Mouse (Mus musculus) ovary, postnatal 10 days (tissue): ENCODE results near the gene Abtb1.

Experiments used
- DNase-seq: peaks from one replicate; pipeline ENCODE4 v3.0.0; 2022; ENCODE audit warnings: low spot score

Gene Abtb1

GRCm38 (mm10) chr6:88803051-88803450 is 38.7 kb downstream of the Abtb1 start:
- DNase-seq, result no peak

GRCm38 (mm10) chr6:88800735-88801134 is 41.0 kb downstream of the Abtb1 start:
- no peak for DNase-seq

DNA sequence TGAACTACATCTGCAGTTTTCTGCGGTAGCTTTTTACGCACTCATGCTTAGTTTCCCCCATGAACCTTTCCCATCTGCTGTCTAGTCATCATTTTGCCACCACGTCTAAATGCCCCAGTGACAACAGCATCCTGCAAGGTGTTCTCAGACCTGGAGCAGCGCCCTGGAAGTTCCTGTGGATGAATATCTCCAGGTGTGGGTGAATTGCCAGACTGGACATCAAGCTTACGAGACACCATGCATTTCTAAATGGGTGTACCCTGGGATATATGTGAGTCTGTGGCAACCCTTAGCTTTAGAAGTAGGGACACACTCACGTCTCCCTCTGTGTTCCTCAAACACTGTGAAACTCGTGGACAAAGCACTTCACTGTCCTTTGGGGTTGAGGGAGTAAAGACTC is 41.6 kb downstream of the Abtb1 start:
- DNase-seq, result no peak

GRCm38 (mm10) chr6:88794561-88794971 is 47.2 kb downstream of the Abtb1 start:
- DNase-seq, result no peak

GRCm38 (mm10) chr6:88793872-88794271 is 47.9 kb downstream of the Abtb1 start:
- DNase-seq, result no peak

DNA sequence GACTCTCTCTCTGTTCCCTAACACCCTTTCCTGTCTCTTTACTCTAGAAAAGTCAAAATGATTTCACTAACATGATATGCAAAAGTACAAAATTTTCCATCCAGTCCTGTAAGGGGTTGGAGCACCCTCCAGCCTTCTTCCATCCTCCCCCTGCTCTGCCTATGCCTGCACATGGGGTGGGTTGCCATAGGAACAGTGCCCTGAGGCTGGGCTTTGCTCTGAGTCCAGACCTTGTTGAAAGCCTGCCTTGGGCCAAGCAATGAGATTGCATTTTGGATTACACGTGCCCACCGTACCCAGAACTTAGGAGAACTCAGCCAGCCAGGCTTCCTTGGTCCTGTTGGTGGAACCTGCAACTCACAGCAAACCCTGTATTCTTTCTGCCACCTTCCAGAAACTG is 48.5 kb downstream of the Abtb1 start:
- no peak for DNase-seq

GRCm38 (mm10) chr6:88792147-88792691 is 49.6 kb downstream of the Abtb1 start:
- DNase-seq, result no peak

- no peak for DNase-seq
Observed at GRCm38 (mm10) chr6:88791299-88791698, 50.5 kb downstream of the Abtb1 start.

DNA sequence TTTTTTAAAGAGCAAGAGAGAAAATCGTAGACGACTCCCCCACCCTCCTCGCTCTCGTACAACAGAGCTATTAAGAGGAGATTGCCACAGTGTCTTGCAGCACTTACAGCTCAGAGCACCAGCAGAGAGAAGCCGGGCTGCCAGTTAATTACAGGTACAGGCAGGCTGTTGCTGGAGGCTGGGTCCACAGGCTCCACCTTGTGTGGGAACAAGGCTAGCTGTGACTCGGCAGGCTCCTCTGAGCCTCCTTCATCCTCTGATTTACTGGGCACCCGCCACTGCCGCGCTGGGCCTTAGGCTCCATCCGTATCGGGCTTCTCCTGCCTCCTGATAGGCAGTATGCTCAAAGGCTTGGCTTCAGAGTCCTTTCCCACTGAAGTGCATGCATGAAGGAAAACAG is 53.6 kb downstream of the Abtb1 start:
- DNase-seq, result no peak

DNA sequence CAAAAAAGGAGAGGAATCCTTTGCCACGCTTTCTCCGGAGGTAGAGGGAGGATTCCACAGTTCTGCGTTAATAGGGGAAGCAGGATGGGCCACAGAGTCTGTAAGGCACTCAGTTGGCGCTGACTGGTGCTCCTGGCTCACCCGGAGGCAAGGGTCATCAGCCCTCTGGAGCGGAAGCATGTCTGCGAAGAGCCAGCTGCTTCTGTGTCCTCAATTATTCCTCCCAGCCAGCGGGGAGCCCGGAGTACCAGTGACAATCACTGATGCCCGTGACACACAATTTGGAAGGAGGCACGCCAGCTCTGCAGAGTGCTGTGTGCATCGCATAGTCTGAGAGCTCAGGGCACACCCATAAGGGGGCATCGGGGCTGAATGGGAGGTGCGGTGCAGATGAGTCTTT is 54.3 kb downstream of the Abtb1 start:
- DNase-seq, result no peak

- no peak for DNase-seq
Observed at GRCm38 (mm10) chr6:88786732-88787445, 54.9 kb downstream of the Abtb1 start.
